Mouse (Mus musculus) forebrain, embryonic 15.5 days (tissue): ENCODE measurements around the gene Scd1. TPM values are rescaled to one million over a fixed set of nuclear protein-coding genes. Genes with fewer than 3 reads are reported as not detected.
"Not testable (repeated sequence)": the region's sequence is repeated elsewhere in the genome, so short reads cannot be mapped to it uniquely, and the experiment has no call there.

Experiments
- ATAC-seq: fragments of 200-750 bp; cut with Nextera tagmentation; replicated peaks from 2 replicates; pipeline ENCODE4 v1.8.0; 2017; ENCODE audit warnings: mild to moderate bottlenecking, moderate TSS enrichment, moderate library complexity
- H3K27ac ChIP-seq: fragments of 300-500 bp; sonication (generic); replicated peaks from 2 replicates; pipeline ENCODE4 v1.5.1; 2015; ENCODE audit warnings: mild to moderate bottlenecking, inconsistent platforms
- H3K27me3 ChIP-seq: fragments of 300-500 bp; sonication (generic); 2 replicates; pipeline ENCODE4 v1.6.1; 2015; ENCODE audit warnings: inconsistent platforms
- H3K36me3 ChIP-seq: fragments of 300-500 bp; sonication (generic); 2 replicates; pipeline ENCODE4 v1.6.1; 2015; ENCODE audit warnings: mild to moderate bottlenecking, inconsistent platforms
- H3K4me1 ChIP-seq: fragments of 300-500 bp; sonication (generic); 2 replicates; pipeline ENCODE4 v1.6.1; 2015; ENCODE audit warnings: inconsistent platforms
- H3K4me2 ChIP-seq: fragments of 300-500 bp; sonication (generic); replicated peaks from 2 replicates; pipeline ENCODE4 v1.6.1; 2015; ENCODE audit warnings: mild to moderate bottlenecking, inconsistent platforms
- H3K4me3 ChIP-seq: fragments of 300-500 bp; sonication (generic); 2 replicates; pipeline ENCODE4 v1.5.1; 2015; ENCODE audit warnings: mild to moderate bottlenecking, inconsistent platforms
- H3K9ac ChIP-seq: fragments of 300-500 bp; sonication (generic); replicated peaks from 2 replicates; pipeline ENCODE4 v1.6.1; 2015; ENCODE audit warnings: mild to moderate bottlenecking, inconsistent platforms
- H3K9me3 ChIP-seq: fragments of 300-500 bp; sonication (generic); 2 replicates; pipeline ENCODE4 v1.6.1; 2016; ENCODE audit warnings: inconsistent platforms
- WGBS: fragments of 180-500 bp; shearing (Covaris S2); methylation state at CpG from one replicate; pipeline ENCODE4 v1.1.7; 2015; ENCODE audit warnings: mixed read lengths; 5-methylcytosine and 5-hydroxymethylcytosine counted together
- polyA plus RNA-seq: library from polyadenylated mRNA; unstranded; fragments of >200 nt; fragmentation: Nextera tagmentation; extraction: Ambion mirVana; gene quantifications from 2 replicates; pipeline ENCODE4 v1.2.1, GENCODE M21; 2015

The Scd1 gene
- polyA plus RNA-seq, 1 experiment from 2014 or later: 4.0 TPM

DNA sequence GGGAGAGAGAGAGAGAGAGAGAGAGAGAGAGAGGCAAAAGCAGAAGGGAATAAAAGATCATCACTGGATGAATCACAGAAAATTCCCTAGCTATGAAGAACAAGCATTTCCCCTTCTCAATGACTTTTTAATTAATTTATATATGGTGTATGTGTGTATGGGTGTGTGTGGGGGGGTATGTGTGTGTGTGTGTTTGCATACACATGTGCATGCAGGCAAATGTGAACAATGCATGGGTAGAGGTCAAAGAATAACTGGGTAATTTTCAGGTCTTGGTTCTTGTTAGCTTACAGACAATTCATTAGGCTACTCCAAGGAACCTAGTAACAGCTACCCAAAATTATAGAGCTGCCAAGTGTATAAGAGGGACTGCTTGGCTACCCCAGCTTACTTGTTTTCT lies 28.6 kb downstream of the Scd1 start:
- Histone ChIP-seq H3K4me2 (no peak overlapping the region), H3K36me3 (no peaks in the 10 kb centered on the region), H3K4me3 (no peak overlapping the region), H3K9ac (no peak overlapping the region), H3K27ac (no peak overlapping the region), H3K4me1 (no peaks in the 10 kb centered on the region), H3K27me3 (no peaks in the 10 kb centered on the region), H3K9me3 (no peaks in the 10 kb centered on the region)
- no peak for ATAC-seq

DNA sequence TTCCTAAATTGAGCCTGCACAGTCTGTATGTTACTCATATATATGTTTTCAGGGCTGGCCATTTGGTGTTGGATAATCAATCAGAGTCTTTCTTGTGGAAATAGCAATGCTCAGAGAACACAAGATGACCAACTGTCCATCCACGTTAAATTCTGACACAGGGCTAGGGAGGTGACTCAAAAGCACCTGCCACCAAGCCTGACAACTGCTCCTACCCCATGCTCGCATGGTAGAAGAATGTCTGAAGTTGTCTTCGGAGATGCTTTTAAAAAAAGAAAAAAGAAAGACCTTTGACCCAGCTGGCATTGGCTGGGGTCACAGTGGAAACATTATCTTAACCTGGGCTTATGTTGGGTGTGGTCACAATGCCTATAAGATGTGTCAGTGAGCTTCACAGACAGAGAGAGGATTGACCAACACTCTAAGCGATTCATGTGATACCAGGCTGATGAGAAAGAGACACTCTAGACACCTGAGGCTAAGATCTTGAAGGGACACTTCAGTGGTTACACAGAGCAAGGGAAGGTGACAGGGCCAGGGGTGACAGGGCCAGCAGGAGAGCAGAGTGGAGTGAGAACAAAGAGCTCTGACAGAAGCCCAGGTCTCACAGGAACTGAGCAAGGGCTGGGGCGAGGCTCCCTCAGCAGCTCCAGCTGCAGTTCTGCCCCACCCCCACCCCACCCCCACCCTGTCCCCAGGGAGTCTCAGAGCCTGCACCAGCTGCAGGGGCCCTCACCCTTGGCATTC lies 29.9 kb downstream of the Scd1 start:
- H3K9ac ChIP-seq: no peak overlapping the region
- H3K27me3 ChIP-seq: no peaks in the 10 kb centered on the region
- H3K9me3 ChIP-seq: no peaks in the 10 kb centered on the region
- H3K36me3 ChIP-seq: no peaks in the 10 kb centered on the region
- H3K27ac ChIP-seq: no peak overlapping the region
- H3K4me1 ChIP-seq: no peaks in the 10 kb centered on the region
- no peak overlapping the region for H3K4me3 ChIP-seq
- WGBS: 59% methylated on average over 5 of the region's 5 CpGs
- ATAC-seq: no peak
- no peak overlapping the region for H3K4me2 ChIP-seq

DNA sequence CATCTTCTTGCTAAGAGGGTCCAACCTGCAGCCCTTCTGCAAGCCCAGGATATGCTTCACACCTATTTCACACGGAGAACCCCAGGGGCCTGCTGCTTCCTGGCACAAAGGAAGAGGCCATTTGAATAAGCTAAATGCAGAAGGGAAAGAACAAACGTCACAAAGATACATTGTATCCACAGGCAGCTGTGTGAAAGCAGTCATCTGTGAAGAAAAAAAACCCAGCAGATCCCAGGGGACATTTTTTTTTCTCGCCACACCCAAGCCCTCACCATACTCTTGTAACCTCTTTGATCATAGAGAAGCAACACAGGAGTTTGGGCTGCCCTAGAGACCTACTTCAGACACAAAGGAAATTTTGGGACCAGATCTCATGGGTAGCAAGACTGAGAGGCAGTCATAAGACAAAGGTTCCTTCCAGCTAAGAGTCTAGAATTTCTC lies 31.1 kb downstream of the Scd1 start:
- H3K27ac ChIP-seq: no peak overlapping the region
- H3K4me1 ChIP-seq: no peaks in the 10 kb centered on the region
- no peaks in the 10 kb centered on the region for H3K9me3 ChIP-seq
- H3K4me3 ChIP-seq: no peak overlapping the region
- no peaks in the 10 kb centered on the region for H3K27me3 ChIP-seq
- no peak overlapping the region for H3K9ac ChIP-seq
- 19% methylated on average over 3 of the region's 3 CpGs for WGBS
- ATAC-seq: no peak
- no peak overlapping the region for H3K4me2 ChIP-seq
- no peaks in the 10 kb centered on the region for H3K36me3 ChIP-seq

DNA sequence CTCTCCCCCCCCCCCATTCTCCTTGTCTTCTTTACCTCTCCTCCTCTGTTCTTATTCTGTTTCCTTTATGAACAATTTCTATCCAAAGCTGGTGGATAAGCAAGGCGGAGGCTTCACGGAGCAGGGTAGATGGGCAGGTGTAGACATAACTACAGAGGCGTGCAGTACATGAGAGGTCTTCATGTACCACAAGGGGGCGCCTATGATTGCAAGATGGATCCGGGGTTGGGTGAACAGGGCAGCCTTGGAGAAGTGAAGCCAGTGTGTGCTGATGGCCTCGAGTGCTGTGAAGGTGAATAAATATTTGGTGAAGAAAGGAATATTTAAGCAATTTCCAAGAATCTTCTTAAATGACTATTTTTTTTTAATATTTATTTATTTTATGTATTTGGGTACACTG lies 34.7 kb downstream of the Scd1 start:
- Histone ChIP-seq H3K4me2 (no peak overlapping the region), H3K4me1 (no peaks in the 10 kb centered on the region), H3K27me3 (no peaks in the 10 kb centered on the region), H3K9me3 (no peaks in the 10 kb centered on the region), H3K9ac (no peak overlapping the region), H3K27ac (no peak overlapping the region), H3K4me3 (no peak overlapping the region), H3K36me3 (no peaks in the 10 kb centered on the region)
- peak; percentile 72; the same call in 1 of the 2 replicates for ATAC-seq
- 25% methylated on average over 6 of the region's 6 CpGs for WGBS

DNA sequence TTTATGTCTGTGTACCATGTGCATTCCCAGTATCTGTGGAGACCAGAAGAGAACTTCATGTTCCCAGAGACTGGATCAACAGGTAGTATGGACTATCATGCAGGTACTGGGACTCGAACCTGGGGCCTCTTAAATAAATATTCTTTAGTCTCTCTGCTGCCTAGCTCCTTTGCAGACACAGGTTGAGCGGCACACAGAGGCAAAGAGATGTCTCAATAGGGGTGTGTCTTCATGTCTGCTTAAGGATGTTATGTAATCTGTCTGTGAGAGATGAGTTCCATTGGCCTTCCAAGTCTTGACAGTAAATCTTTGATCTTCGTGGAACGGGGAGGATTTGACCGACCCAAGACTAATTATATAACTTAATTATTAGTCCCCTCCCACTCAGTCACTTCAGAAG lies 37.4 kb downstream of the Scd1 start:
- no peak for ATAC-seq
- no peak overlapping the region for H3K4me2 ChIP-seq
- no peaks in the 10 kb centered on the region for H3K27me3 ChIP-seq
- no peak overlapping the region for H3K27ac ChIP-seq
- no peaks in the 10 kb centered on the region for H3K36me3 ChIP-seq
- 72% methylated on average over 5 of the region's 5 CpGs for WGBS
- H3K4me3 ChIP-seq: no peak overlapping the region
- H3K9me3 ChIP-seq: no peaks in the 10 kb centered on the region
- no peak overlapping the region for H3K9ac ChIP-seq
- H3K4me1 ChIP-seq: no peaks in the 10 kb centered on the region

DNA sequence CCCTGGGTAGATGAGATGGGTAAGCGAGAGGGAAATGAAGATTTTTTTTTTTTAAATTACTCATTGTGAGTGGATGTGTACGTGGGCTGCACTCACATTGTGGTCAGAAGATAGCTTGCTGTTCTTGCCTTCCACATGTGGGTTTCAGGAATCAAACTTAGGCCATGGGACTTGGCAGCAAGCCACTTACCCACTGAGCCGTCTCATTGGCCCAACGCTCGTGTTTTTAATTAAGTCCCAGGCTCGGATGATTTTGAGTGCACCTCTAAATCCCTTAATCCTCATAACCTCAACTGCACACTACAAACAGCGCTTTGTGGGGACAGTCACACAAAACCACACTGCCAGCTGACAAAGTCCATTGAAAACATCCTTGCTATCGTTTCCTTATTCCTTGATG lies 38.3 kb downstream of the Scd1 start:
- no peaks in the 10 kb centered on the region for H3K4me1 ChIP-seq
- no peaks in the 10 kb centered on the region for H3K36me3 ChIP-seq
- no peak for ATAC-seq
- no peak overlapping the region for H3K27ac ChIP-seq
- H3K9ac ChIP-seq: no peak overlapping the region
- H3K9me3 ChIP-seq: no peaks in the 10 kb centered on the region
- H3K4me2 ChIP-seq: no peak overlapping the region
- WGBS: 37% methylated on average over 8 of the region's 8 CpGs
- H3K4me3 ChIP-seq: no peak overlapping the region
- H3K27me3 ChIP-seq: no peaks in the 10 kb centered on the region

DNA sequence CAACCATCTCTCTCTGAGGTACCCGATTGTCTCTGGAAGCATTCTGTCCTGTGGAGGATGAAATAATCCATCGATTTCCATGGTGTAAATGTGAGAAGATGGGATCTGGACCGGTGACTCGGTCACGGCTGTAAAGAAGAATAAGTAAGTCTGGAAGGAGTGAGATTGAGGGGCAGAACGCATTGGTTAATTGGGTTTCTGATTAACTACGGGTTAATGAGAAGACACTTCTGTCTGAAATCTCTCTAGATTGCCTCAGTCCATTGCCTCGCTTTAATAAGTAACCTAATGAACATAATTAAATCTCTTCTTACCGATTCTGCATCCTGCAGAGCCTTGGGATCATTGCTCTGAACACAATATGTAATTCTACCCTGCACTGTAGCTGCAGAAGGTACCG lies 40.6 kb downstream of the Scd1 start:
- whole genome bisulfite sequencing: 38% methylated on average over 10 of the region's 10 CpGs
- H3K4me1 ChIP-seq, H3K9ac ChIP-seq, ATAC-seq, H3K4me3 ChIP-seq, H3K4me2 ChIP-seq, H3K9me3 ChIP-seq, H3K36me3 ChIP-seq, H3K27ac ChIP-seq, H3K27me3 ChIP-seq: not testable (repeated sequence)

DNA sequence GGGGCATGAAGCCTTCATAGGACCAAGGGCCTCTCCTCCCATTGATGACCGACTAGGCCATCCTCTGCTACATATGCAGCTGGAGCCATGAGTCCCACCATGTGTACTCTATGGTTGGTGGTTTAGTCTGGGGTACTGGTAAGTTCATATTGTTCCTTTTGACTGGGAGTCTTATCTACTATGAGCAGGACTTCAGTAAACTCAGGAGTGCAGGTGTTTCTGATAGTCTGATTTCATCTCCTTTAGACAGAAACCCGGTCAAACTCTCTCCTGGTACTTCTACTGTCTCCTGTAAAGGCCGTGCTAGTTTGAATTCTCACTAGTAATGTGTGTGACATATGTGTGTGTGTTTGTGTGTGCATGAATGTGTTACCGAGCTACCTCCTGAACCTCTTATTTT lies 41.9 kb downstream of the Scd1 start:
- 88% methylated on average over 4 of the region's 4 CpGs for WGBS
- no peak for ATAC-seq
- 0 out of 2 replicates have a peak, but pooled peaks cover 3% of the 10 kb centered on the region for H3K4me1 ChIP-seq
- H3K27ac ChIP-seq: no peak overlapping the region
- H3K9me3 ChIP-seq: no peaks in the 10 kb centered on the region
- H3K36me3 ChIP-seq: no peaks in the 10 kb centered on the region
- H3K4me3 ChIP-seq: no peak overlapping the region
- no peak overlapping the region for H3K4me2 ChIP-seq
- H3K9ac ChIP-seq: no peak overlapping the region
- no peaks in the 10 kb centered on the region for H3K27me3 ChIP-seq

DNA sequence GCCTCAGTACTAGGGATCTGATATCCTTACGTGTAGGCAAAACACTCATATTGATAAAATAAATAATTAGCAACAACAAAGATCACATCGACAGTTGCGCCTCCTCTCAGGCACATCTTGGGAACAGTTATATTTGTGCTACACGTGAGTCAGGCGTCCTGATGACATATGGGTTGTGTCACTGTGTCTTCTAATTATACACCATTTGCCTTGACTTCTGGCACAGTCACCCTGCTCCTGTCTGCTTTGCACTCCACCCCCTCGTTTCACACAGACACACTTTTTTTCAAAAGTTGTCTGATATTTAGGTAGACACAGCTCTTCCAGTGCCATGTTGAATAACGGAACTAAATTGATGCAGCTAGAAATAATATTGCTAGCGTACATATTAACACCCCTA lies 43.6 kb downstream of the Scd1 start:
- WGBS: 64% methylated on average over 8 of the region's 8 CpGs
- Histone ChIP-seq H3K36me3 (no peaks in the 10 kb centered on the region), H3K27me3 (no peaks in the 10 kb centered on the region), H3K4me3 (no peak overlapping the region), H3K27ac (no peak overlapping the region), H3K4me2 (no peak overlapping the region), H3K9me3 (no peaks in the 10 kb centered on the region), H3K9ac (no peak overlapping the region), H3K4me1 (peaks cover 3% of the 10 kb centered on the region; the same call in 1 of the 2 replicates)
- no peak for ATAC-seq

DNA sequence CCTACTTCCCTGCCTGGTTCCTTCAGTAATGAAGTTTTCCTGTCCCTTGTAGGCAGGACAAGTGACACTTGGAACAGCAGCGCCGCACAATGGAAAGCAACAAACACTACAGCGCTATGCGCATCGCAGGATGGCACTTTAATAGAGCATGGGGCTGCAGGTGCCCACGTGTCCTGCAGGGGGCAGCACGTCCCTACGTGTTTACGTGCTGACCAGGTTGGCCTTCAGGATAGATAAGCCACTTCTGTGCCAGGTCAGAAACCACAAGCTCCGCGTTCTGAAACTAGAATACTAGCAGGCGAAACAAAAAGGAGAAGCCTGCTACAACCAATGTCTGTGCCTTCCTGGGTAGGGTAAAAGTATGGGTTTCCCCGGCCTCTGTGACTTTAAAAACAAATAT lies 44.1 kb downstream of the Scd1 start:
- Histone ChIP-seq H3K27ac (no peak overlapping the region), H3K4me2 (no peak overlapping the region), H3K4me1 (peaks cover 7% of the 10 kb centered on the region; the same call in 1 of the 2 replicates), H3K9me3 (no peaks in the 10 kb centered on the region), H3K27me3 (no peaks in the 10 kb centered on the region), H3K4me3 (no peak overlapping the region), H3K36me3 (no peaks in the 10 kb centered on the region), H3K9ac (no peak overlapping the region)
- 25% methylated on average over 13 of the region's 13 CpGs for WGBS
- ATAC-seq: no peak

DNA sequence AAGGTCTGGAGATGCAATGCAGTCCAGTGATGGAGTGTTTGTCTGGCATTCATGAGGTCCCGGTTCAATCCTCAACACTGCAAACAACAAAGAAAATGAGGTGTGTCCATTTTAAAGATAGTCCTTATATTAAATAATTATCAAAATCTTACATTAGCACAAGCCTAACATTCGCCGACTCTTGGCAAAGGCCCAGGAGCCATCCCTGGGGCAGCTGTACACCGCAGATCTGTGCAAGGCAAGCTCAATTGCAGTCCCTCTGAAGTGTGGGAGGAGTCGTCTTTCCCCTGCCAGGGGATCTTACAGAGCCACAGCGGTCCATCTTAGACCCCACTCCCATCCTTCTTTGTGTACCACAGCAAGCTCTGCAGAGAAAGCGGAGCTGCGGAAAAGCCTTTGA lies 49.0 kb downstream of the Scd1 start:
- Histone ChIP-seq H3K9ac (no peak overlapping the region), H3K4me2 (no peak overlapping the region), H3K4me3 (no peak overlapping the region), H3K36me3 (no peaks in the 10 kb centered on the region), H3K9me3 (no peaks in the 10 kb centered on the region), H3K27me3 (no peaks in the 10 kb centered on the region), H3K27ac (no peak overlapping the region), H3K4me1 (peaks cover 7% of the 10 kb centered on the region; the same call in 1 of the 2 replicates)
- no peak for ATAC-seq
- 37% methylated on average over 8 of the region's 8 CpGs for WGBS

DNA sequence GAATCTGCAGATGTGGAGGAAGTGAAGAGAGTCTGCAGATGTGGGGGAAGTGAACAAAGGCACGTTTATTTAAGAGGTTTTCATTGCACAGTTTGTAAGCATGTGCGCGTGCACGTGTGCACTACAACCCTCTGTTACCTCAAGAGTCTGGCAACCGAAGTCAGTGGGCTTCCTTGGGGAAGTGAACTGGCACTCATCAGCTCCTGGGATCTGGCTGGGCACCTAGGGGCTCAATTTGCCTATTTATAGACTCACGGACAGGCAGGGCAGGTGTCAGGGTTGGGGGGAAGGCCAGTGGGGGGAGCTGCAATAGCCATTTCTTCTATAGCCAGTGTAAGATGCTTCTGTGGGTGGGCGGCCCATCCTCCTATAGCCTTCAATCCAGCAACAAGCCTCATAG lies 55.9 kb downstream of the Scd1 start:
- no peak overlapping the region for H3K4me2 ChIP-seq
- no peak overlapping the region for H3K4me3 ChIP-seq
- H3K4me1 ChIP-seq: no peaks in the 10 kb centered on the region
- H3K27ac ChIP-seq: no peak overlapping the region
- no peaks in the 10 kb centered on the region for H3K27me3 ChIP-seq
- H3K9ac ChIP-seq: no peak overlapping the region
- WGBS: 83% methylated on average over 7 of the region's 7 CpGs
- no peaks in the 10 kb centered on the region for H3K9me3 ChIP-seq
- ATAC-seq: no peak
- no peaks in the 10 kb centered on the region for H3K36me3 ChIP-seq

DNA sequence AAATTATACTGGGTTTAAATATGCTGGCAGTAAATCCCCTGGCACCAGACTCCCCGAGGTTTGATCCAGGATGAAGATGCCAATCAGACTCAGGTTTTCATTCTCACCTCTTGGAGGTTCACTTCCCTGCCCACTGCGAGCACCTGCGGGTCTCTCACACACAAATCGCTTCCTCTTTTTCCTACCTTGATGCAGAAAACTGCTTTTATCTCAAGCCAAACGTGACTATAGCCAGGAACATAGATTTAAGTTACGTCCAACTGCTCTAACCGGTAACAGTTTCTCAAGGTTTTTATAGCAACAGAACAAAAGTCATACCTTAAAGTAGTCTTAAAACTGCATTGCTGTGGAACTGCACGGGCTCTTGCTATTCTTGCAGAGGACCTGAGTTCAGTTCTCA lies 58.0 kb downstream of the Scd1 start:
- no peaks in the 10 kb centered on the region for H3K27me3 ChIP-seq
- H3K9me3 ChIP-seq: no peaks in the 10 kb centered on the region
- no peak overlapping the region for H3K27ac ChIP-seq
- H3K9ac ChIP-seq: no peak overlapping the region
- no peak for ATAC-seq
- no peak overlapping the region for H3K4me2 ChIP-seq
- H3K4me3 ChIP-seq: no peak overlapping the region
- WGBS: 91% methylated on average over 8 of the region's 8 CpGs
- H3K4me1 ChIP-seq: no peaks in the 10 kb centered on the region
- no peaks in the 10 kb centered on the region for H3K36me3 ChIP-seq
